Mouse (Mus musculus): ENCODE data around the gene Tpst2.

DNA sequence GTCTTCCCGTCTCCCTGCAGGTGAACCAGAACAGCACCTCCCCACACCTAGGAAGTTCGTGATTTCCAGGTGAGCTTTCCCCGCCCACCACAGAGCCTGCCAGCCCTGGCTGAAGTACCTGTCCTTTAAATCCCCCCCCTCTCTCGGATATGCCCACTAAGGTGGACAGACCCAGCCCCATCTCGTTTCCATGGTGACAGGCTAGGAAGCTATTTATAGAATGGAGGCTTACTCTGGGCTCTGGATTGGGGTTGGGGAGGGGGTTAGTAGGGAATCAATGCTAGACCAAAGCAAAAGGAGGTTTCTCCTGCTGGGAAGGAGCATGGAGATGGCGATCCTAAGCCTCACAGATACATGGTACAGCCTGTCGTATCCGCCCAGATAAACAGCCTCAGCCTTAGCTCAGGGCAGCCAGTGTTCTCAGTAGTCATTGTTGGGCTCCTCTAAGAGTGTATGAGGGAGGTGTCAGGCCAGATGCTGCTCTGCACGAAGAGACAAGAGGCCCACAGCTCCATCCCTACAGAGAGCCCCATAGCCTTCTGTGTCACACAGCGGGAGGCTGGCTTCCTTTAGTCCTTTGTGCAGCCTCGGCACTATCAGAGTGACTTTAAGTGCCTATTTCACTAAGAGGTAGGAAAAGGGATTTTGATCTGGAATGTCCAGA lies 36.9 kb downstream of the Tpst2 start:
- TF ChIP-seq GATA1 (IDR thresholded peaks at IDR 0.05; ENCODE audit: low read length) (no peak), TAL1 (IDR thresholded peaks at IDR 0.05; ENCODE audit: low read length) (no peak)

Measured in erythroblast, embryonic 14.5 days (primary cell).